Mouse (Mus musculus) hindbrain, embryonic 16.5 days (tissue): ENCODE results near the gene Klf12. TPM values are rescaled to one million over a fixed set of nuclear protein-coding genes. Genes with fewer than 3 reads are reported as not detected.
"Not testable (repeated sequence)": the region's sequence is repeated elsewhere in the genome, so short reads cannot be mapped to it uniquely, and the experiment has no call there.

Experiments
- ATAC-seq: fragments of 200-750 bp; cut with Nextera tagmentation; 2 replicates; pipeline ENCODE4 v1.8.0; 2017; ENCODE audit warnings: moderate TSS enrichment, moderate library complexity
- H3K27ac ChIP-seq: fragments of 300-500 bp; sonication (generic); 2 replicates; pipeline ENCODE4 v1.5.1; 2014; ENCODE audit warnings: low read depth, mild to moderate bottlenecking, control low read depth, low read length, moderate library complexity
- H3K27me3 ChIP-seq: fragments of 300-500 bp; sonication (generic); replicated peaks from 2 replicates; pipeline ENCODE4 v1.6.1; 2014; ENCODE audit warnings: low read length; ENCODE audit not compliant: control insufficient read depth, insufficient read depth
- H3K36me3 ChIP-seq: fragments of 300-500 bp; sonication (generic); 2 replicates; pipeline ENCODE4 v1.6.1; 2014; ENCODE audit warnings: mild to moderate bottlenecking, low read length, moderate library complexity, mixed read lengths; ENCODE audit not compliant: control insufficient read depth, insufficient read depth
- H3K4me1 ChIP-seq: fragments of 300-500 bp; sonication (generic); 2 replicates; pipeline ENCODE4 v1.6.1; 2014; ENCODE audit warnings: low read depth, low read length; ENCODE audit not compliant: control insufficient read depth, insufficient read depth
- H3K4me2 ChIP-seq: fragments of 300-500 bp; sonication (generic); 2 replicates; pipeline ENCODE4 v1.6.1; 2014; ENCODE audit warnings: mild to moderate bottlenecking, low read length, control low read depth, moderate library complexity
- H3K4me3 ChIP-seq: fragments of 300-500 bp; sonication (generic); 2 replicates; pipeline ENCODE4 v1.5.1; 2014; ENCODE audit warnings: mild to moderate bottlenecking, low read length, control low read depth, moderate library complexity
- H3K9ac ChIP-seq: fragments of 300-500 bp; sonication (generic); 2 replicates; pipeline ENCODE4 v1.6.1; 2014; ENCODE audit warnings: low read depth, mild to moderate bottlenecking, control low read depth, low read length, moderate library complexity
- H3K9me3 ChIP-seq: fragments of 300-500 bp; sonication (generic); 2 replicates; pipeline ENCODE4 v1.6.1; 2014; ENCODE audit warnings: mild to moderate bottlenecking, low read length, moderate library complexity; ENCODE audit not compliant: control insufficient read depth
- whole genome bisulfite sequencing: fragments of 180-500 bp; shearing (Covaris S2); extraction: QIAGEN DNeasy Blood & Tissue Kit; methylation state at CpG from one replicate; pipeline ENCODE4 v1.1.7; 2014; 5-methylcytosine and 5-hydroxymethylcytosine counted together
- polyA plus RNA-seq: library from polyadenylated mRNA; unstranded; fragments of >200 nt; fragmentation: Nextera tagmentation; extraction: Ambion mirVana; gene quantifications from 2 replicates; pipeline ENCODE4 v1.2.1, GENCODE M21; 2015

The Klf12 gene
- polyA plus RNA-seq, 1 experiment from 2014 or later: 39.9 TPM

- H3K27me3 ChIP-seq: no peaks in the 10 kb centered on the region
- H3K9me3 ChIP-seq: no peaks in the 10 kb centered on the region
- H3K4me1 ChIP-seq: no peaks in the 10 kb centered on the region
- no peak overlapping the region for H3K4me2 ChIP-seq
- no peak for ATAC-seq
- H3K9ac ChIP-seq: no peak overlapping the region
- H3K4me3 ChIP-seq: no peak overlapping the region
- no peaks in the 10 kb centered on the region for H3K36me3 ChIP-seq
- 81% methylated on average over 14 of the region's 14 CpGs for WGBS
- H3K27ac ChIP-seq: no peak overlapping the region
Measured at GRCm38 (mm10) chr14:99856158-99857011, 428.1 kb downstream of the Klf12 start.

GRCm38 (mm10) chr14:99854467-99854807 lies 430.0 kb downstream of the Klf12 start:
- not testable (repeated sequence) for H3K27ac ChIP-seq, H3K4me2 ChIP-seq, H3K27me3 ChIP-seq, H3K36me3 ChIP-seq, H3K9me3 ChIP-seq, H3K4me3 ChIP-seq, H3K4me1 ChIP-seq, H3K9ac ChIP-seq, ATAC-seq

GRCm38 (mm10) chr14:99853769-99854466 lies 430.6 kb downstream of the Klf12 start:
- not testable (repeated sequence) for H3K4me3 ChIP-seq, H3K36me3 ChIP-seq, H3K27ac ChIP-seq, H3K9ac ChIP-seq, H3K4me2 ChIP-seq, ATAC-seq, H3K4me1 ChIP-seq, H3K9me3 ChIP-seq, H3K27me3 ChIP-seq
- WGBS: 92% methylated on average over 4 of the region's 4 CpGs

- no peaks in the 10 kb centered on the region for H3K36me3 ChIP-seq
- no peak for ATAC-seq
- H3K27me3 ChIP-seq: no peaks in the 10 kb centered on the region
- no peak overlapping the region for H3K4me3 ChIP-seq
- H3K9me3 ChIP-seq: no peaks in the 10 kb centered on the region
- H3K9ac ChIP-seq: no peak overlapping the region
- H3K4me1 ChIP-seq: no peaks in the 10 kb centered on the region
- no peak overlapping the region for H3K4me2 ChIP-seq
- no peak overlapping the region for H3K27ac ChIP-seq
- 90% methylated on average over 10 of the region's 10 CpGs for WGBS
Measured at GRCm38 (mm10) chr14:99850350-99850749, 434.1 kb downstream of the Klf12 start.

GRCm38 (mm10) chr14:99847502-99847901 lies 437.0 kb downstream of the Klf12 start:
- Histone ChIP-seq H3K4me3 (no peak overlapping the region), H3K4me1 (no peaks in the 10 kb centered on the region), H3K36me3 (no peaks in the 10 kb centered on the region), H3K9ac (no peak overlapping the region), H3K27me3 (no peaks in the 10 kb centered on the region), H3K27ac (no peak overlapping the region), H3K9me3 (no peaks in the 10 kb centered on the region), H3K4me2 (no peak overlapping the region)
- WGBS: 95% methylated on average over 2 of the region's 2 CpGs
- no peak for ATAC-seq

GRCm38 (mm10) chr14:99826713-99827112 lies 457.8 kb downstream of the Klf12 start:
- H3K4me2 ChIP-seq: no peak overlapping the region
- H3K4me3 ChIP-seq: no peak overlapping the region
- H3K36me3 ChIP-seq: no peaks in the 10 kb centered on the region
- ATAC-seq: no peak
- H3K4me1 ChIP-seq: no peaks in the 10 kb centered on the region
- no peaks in the 10 kb centered on the region for H3K27me3 ChIP-seq
- H3K27ac ChIP-seq: no peak overlapping the region
- 64% methylated on average over 1 of the region's 1 CpGs for WGBS
- no peak overlapping the region for H3K9ac ChIP-seq
- H3K9me3 ChIP-seq: no peaks in the 10 kb centered on the region
